Mouse (Mus musculus) liver, embryonic 13.5 days (tissue): ENCODE results near the gene Rtbdn. TPM values are rescaled to one million over a fixed set of nuclear protein-coding genes. Genes with fewer than 3 reads are reported as not detected.
"Not testable (repeated sequence)": the region's sequence is repeated elsewhere in the genome, so short reads cannot be mapped to it uniquely, and the experiment has no call there.

Experiments
- ATAC-seq: fragments of 200-750 bp; cut with Nextera tagmentation; 2 replicates; pipeline ENCODE4 v1.8.0; 2017; ENCODE audit warnings: low read depth, mild to moderate bottlenecking, moderate number of reproducible peaks, moderate library complexity
- DNase-seq: peaks from one replicate; pipeline ENCODE4 v3.0.0; 2022
- H3K27ac ChIP-seq: fragments of 300-500 bp; sonication (generic); 2 replicates; pipeline ENCODE4 v1.5.1; 2015; ENCODE audit warnings: moderate library complexity, mild to moderate bottlenecking, inconsistent platforms
- H3K27me3 ChIP-seq: fragments of 300-500 bp; sonication (generic); 2 replicates; pipeline ENCODE4 v1.6.1; 2015; ENCODE audit warnings: mild to moderate bottlenecking, inconsistent platforms
- H3K36me3 ChIP-seq: fragments of 300-500 bp; sonication (generic); 2 replicates; pipeline ENCODE4 v1.6.1; 2015; ENCODE audit warnings: mild to moderate bottlenecking, inconsistent platforms
- H3K4me1 ChIP-seq: fragments of 300-500 bp; sonication (generic); replicated peaks from 2 replicates; pipeline ENCODE4 v1.6.1; 2015; ENCODE audit warnings: inconsistent platforms
- H3K4me2 ChIP-seq: fragments of 300-500 bp; sonication (generic); 2 replicates; pipeline ENCODE4 v1.6.1; 2015; ENCODE audit warnings: inconsistent platforms, mild to moderate bottlenecking, moderate library complexity
- H3K4me3 ChIP-seq: fragments of 300-500 bp; sonication (generic); replicated peaks from 2 replicates; pipeline ENCODE4 v1.5.1; 2015; ENCODE audit warnings: mild to moderate bottlenecking, inconsistent platforms
- H3K9ac ChIP-seq: fragments of 300-500 bp; sonication (generic); 2 replicates; pipeline ENCODE4 v1.6.1; 2015; ENCODE audit warnings: mild to moderate bottlenecking, inconsistent platforms
- H3K9me3 ChIP-seq: fragments of 300-500 bp; sonication (generic); replicated peaks from 2 replicates; pipeline ENCODE4 v1.6.1; 2016; ENCODE audit warnings: inconsistent platforms
- WGBS: fragments of 180-500 bp; shearing (Covaris S2); methylation state at CpG from one replicate; pipeline ENCODE4 v1.1.7; 2015; ENCODE audit not compliant: insufficient replicate concordance; 5-methylcytosine and 5-hydroxymethylcytosine counted together
- polyA plus RNA-seq: library from polyadenylated mRNA; unstranded; fragments of >200 nt; fragmentation: Nextera tagmentation; extraction: Ambion mirVana; gene quantifications from 2 replicates; pipeline ENCODE4 v1.2.1, GENCODE M21; 2015

Gene Rtbdn
- 0.33 and 0.56 TPM in 2 replicates for polyA plus RNA-seq

GRCm38 (mm10) chr8:84946528-84947240 lies at the start of gene Rtbdn:
Gene Rtbdn, plus strand, starts transcription at chr8:84946991.
- Histone ChIP-seq H3K36me3 (no peaks in the 10 kb centered on the region), H3K9me3 (no peaks in the 10 kb centered on the region), H3K4me2 (peak within 1 kb of the TSS; percentile 57), H3K27me3 (peaks cover 91% of the 10 kb centered on the region), H3K4me1 (peaks cover 24% of the 10 kb centered on the region), H3K9ac (no peak within 1 kb of the TSS), H3K4me3 (peak within 1 kb of the TSS; percentile 42), H3K27ac (no peak within 1 kb of the TSS)
- DNase-seq (no peak), ATAC-seq (peak; percentile 16; the same call in 1 of the 2 replicates)
- WGBS = 12% methylated on average over 17 of the region's 17 CpGs

- Histone ChIP-seq H3K36me3 (peaks cover 33% of the 10 kb centered on the region), H3K4me3 (peak overlapping the region; percentile 99), H3K9me3 (no peaks in the 10 kb centered on the region), H3K4me2 (peak overlapping the region; percentile 98), H3K27me3 (no peaks in the 10 kb centered on the region), H3K27ac (peak overlapping the region; percentile 99), H3K9ac (peak overlapping the region; percentile 100), H3K4me1 (peaks cover 60% of the 10 kb centered on the region)
- peak; percentile 81 for ATAC-seq
- DNase-seq = peak; percentile 84
- 9% methylated on average over 4 of the region's 4 CpGs for WGBS
Measured at GRCm38 (mm10) chr8:84901071-84901470, 45.7 kb upstream of the Rtbdn start.

- Histone ChIP-seq H3K27ac (peak within 1 kb of the TSS; percentile 99), H3K27me3 (no peaks in the 10 kb centered on the region), H3K9ac (peak within 1 kb of the TSS; percentile 100), H3K4me1 (peaks cover 62% of the 10 kb centered on the region), H3K36me3 (peaks cover 40% of the 10 kb centered on the region), H3K4me2 (peak within 1 kb of the TSS; percentile 98), H3K4me3 (peak within 1 kb of the TSS; percentile 99), H3K9me3 (no peaks in the 10 kb centered on the region)
- ATAC-seq (peak; percentile 77), DNase-seq (peak; percentile 82)
- WGBS = 8% methylated on average over 3 of the region's 3 CpGs
Measured at GRCm38 (mm10) chr8:84901752-84902151, 45.0 kb upstream of the Rtbdn start, which contains the start of gene Klf1. Gene Klf1, plus strand, starts transcription at chr8:84901928.

- DNase-seq = peak; percentile 11
- Histone ChIP-seq H3K9ac (peak overlapping the region; percentile 100), H3K4me3 (peak overlapping the region; percentile 99), H3K9me3 (no peaks in the 10 kb centered on the region), H3K4me1 (peaks cover 69% of the 10 kb centered on the region), H3K4me2 (peak overlapping the region; percentile 98), H3K27me3 (no peaks in the 10 kb centered on the region), H3K27ac (peak overlapping the region; percentile 99), H3K36me3 (peaks cover 46% of the 10 kb centered on the region)
- whole genome bisulfite sequencing = under 1% methylated on average over 24 of the region's 24 CpGs
- ATAC-seq = no peak; the same call in 1 of the 2 replicates
Measured at GRCm38 (mm10) chr8:84902367-84902919, 44.3 kb upstream of the Rtbdn start.

GRCm38 (mm10) chr8:84902920-84903661 lies 43.7 kb upstream of the Rtbdn start:
- no peaks in the 10 kb centered on the region for H3K27me3 ChIP-seq
- ATAC-seq (peak; percentile 72), DNase-seq (peak; percentile 90)
- peaks cover 49% of the 10 kb centered on the region for H3K36me3 ChIP-seq
- H3K4me2 ChIP-seq = peak overlapping the region; percentile 98
- H3K27ac ChIP-seq = peak overlapping the region; percentile 99
- WGBS = under 1% methylated on average over 68 of the region's 68 CpGs
- peaks cover 68% of the 10 kb centered on the region for H3K4me1 ChIP-seq
- H3K9ac ChIP-seq = peak overlapping the region; percentile 100
- peak overlapping the region; percentile 99 for H3K4me3 ChIP-seq
- H3K9me3 ChIP-seq = no peaks in the 10 kb centered on the region

- WGBS = 81% methylated on average over 7 of the region's 7 CpGs
- Histone ChIP-seq H3K9ac (peak overlapping the region; percentile 100), H3K9me3 (no peaks in the 10 kb centered on the region), H3K36me3 (peaks cover 49% of the 10 kb centered on the region), H3K4me2 (peak overlapping the region; percentile 98), H3K4me3 (peak overlapping the region; percentile 99), H3K27me3 (no peaks in the 10 kb centered on the region), H3K4me1 (peaks cover 70% of the 10 kb centered on the region), H3K27ac (peak overlapping the region; percentile 99)
- no peak for ATAC-seq
- DNase-seq = no peak
Measured at GRCm38 (mm10) chr8:84904351-84904750, 42.4 kb upstream of the Rtbdn start.

- no peaks in the 10 kb centered on the region for H3K9me3 ChIP-seq
- DNase-seq (peak; percentile 19), ATAC-seq (no peak)
- no peak overlapping the region for H3K4me2 ChIP-seq
- WGBS = 80% methylated on average over 9 of the region's 9 CpGs
- no peak overlapping the region for H3K4me3 ChIP-seq
- peaks cover 58% of the 10 kb centered on the region for H3K36me3 ChIP-seq
- peaks cover 66% of the 10 kb centered on the region for H3K4me1 ChIP-seq
- no peak overlapping the region for H3K9ac ChIP-seq
- peaks cover 18% of the 10 kb centered on the region for H3K27me3 ChIP-seq
- H3K27ac ChIP-seq = peak overlapping the region; percentile 84
Measured at GRCm38 (mm10) chr8:84907037-84907436, 39.8 kb upstream of the Rtbdn start.

GRCm38 (mm10) chr8:84907493-84907892 lies 39.3 kb upstream of the Rtbdn start:
- peak overlapping the region; percentile 84 for H3K27ac ChIP-seq
- DNase-seq (no peak), ATAC-seq (no peak)
- H3K9me3 ChIP-seq = no peaks in the 10 kb centered on the region
- H3K36me3 ChIP-seq = peaks cover 57% of the 10 kb centered on the region
- H3K27me3 ChIP-seq = peaks cover 23% of the 10 kb centered on the region
- no peak overlapping the region for H3K4me3 ChIP-seq
- 60% methylated on average over 8 of the region's 8 CpGs for WGBS
- H3K4me1 ChIP-seq = peaks cover 70% of the 10 kb centered on the region
- H3K9ac ChIP-seq = no peak overlapping the region
- H3K4me2 ChIP-seq = peak overlapping the region; percentile 94

- Histone ChIP-seq H3K9ac (peak overlapping the region; percentile 48; the same call in 1 of the 2 replicates), H3K27me3 (peaks cover 28% of the 10 kb centered on the region), H3K27ac (peak overlapping the region; percentile 84), H3K36me3 (peaks cover 55% of the 10 kb centered on the region), H3K4me3 (peak overlapping the region; percentile 74), H3K4me1 (peaks cover 75% of the 10 kb centered on the region), H3K4me2 (peak overlapping the region; percentile 94)
- ATAC-seq = 0 out of 2 replicates have a peak, but pooled peaks have one; percentile 6
- not testable (repeated sequence) for DNase-seq, H3K9me3 ChIP-seq
- 13% methylated on average over 7 of the region's 7 CpGs for WGBS
Measured at GRCm38 (mm10) chr8:84907979-84908378, 38.8 kb upstream of the Rtbdn start.

GRCm38 (mm10) chr8:84908421-84909161 lies 38.2 kb upstream of the Rtbdn start, which contains the start of gene Dnase2a:
Gene Dnase2a, plus strand, starts transcription at chr8:84908560.
- WGBS = under 1% methylated on average over 45 of the region's 45 CpGs
- no peaks in the 10 kb centered on the region for H3K9me3 ChIP-seq
- peak within 1 kb of the TSS; percentile 94 for H3K4me2 ChIP-seq
- peak within 1 kb of the TSS; percentile 74 for H3K4me3 ChIP-seq
- peaks cover 29% of the 10 kb centered on the region for H3K27me3 ChIP-seq
- peak within 1 kb of the TSS; percentile 91 for H3K27ac ChIP-seq
- peaks cover 80% of the 10 kb centered on the region for H3K4me1 ChIP-seq
- peak; percentile 98 for DNase-seq
- peak; percentile 90 for ATAC-seq
- peaks cover 50% of the 10 kb centered on the region for H3K36me3 ChIP-seq
- H3K9ac ChIP-seq = peak within 1 kb of the TSS; percentile 90
